Mouse (Mus musculus): ENCODE results near the gene Synj1. TPM values are rescaled to one million over a fixed set of nuclear protein-coding genes. Genes with fewer than 3 reads are reported as not detected.

Gene Synj1
- total and polyA plus RNA-seq, 2 experiments from 2014 or later = 50.5 to 58.1 TPM

GRCm38 (mm10) chr16:90933534-90934176 is 77.5 kb downstream of the Synj1 start:
- H3K27me3 ChIP-seq (ENCODE audit: insufficient read depth, low read length) = no peaks in the 10 kb centered on the region
- H3K4me3 ChIP-seq (ENCODE audit: low read length) = peak overlapping the region; percentile 84
- H3K9ac ChIP-seq (replicated peaks; ENCODE audit: low read length) = peak overlapping the region; percentile 75; the same call in 1 of the 2 replicates
- DNase-seq (ENCODE audit: low spot score) (no peak), ATAC-seq (no peak)
- H3K9me3 ChIP-seq (ENCODE audit: low read length) = no peaks in the 10 kb centered on the region
- H3K4me1 ChIP-seq (ENCODE audit: insufficient read depth, low read length) = no peaks in the 10 kb centered on the region
- no peak for TF ChIP-seq CTCF (IDR thresholded peaks at IDR 0.05; ENCODE audit: low read depth)
- 26% methylated on average over 13 of the region's 13 CpGs for WGBS
- peak overlapping the region; percentile 93 for H3K27ac ChIP-seq
- H3K36me3 ChIP-seq (ENCODE audit: insufficient read depth, low read length) = peaks cover 15% of the 10 kb centered on the region; the same call in 1 of the 2 replicates
- peak overlapping the region; percentile 79 for H3K4me2 ChIP-seq (ENCODE audit: low read depth, low read length)

- H3K27ac ChIP-seq = no peak overlapping the region
- ATAC-seq (no peak), DNase-seq (ENCODE audit: low spot score) (no peak)
- WGBS = 82% methylated on average over 4 of the region's 4 CpGs
- peaks cover 8% of the 10 kb centered on the region; the same call in 1 of the 2 replicates for H3K36me3 ChIP-seq (ENCODE audit: insufficient read depth, low read length)
- no peak overlapping the region for H3K4me3 ChIP-seq (ENCODE audit: low read length)
- H3K9me3 ChIP-seq (ENCODE audit: low read length) = no peaks in the 10 kb centered on the region
- no peak overlapping the region for H3K9ac ChIP-seq (replicated peaks; ENCODE audit: low read length)
- no peaks in the 10 kb centered on the region for H3K4me1 ChIP-seq (ENCODE audit: insufficient read depth, low read length)
- H3K4me2 ChIP-seq (ENCODE audit: low read depth, low read length) = no peak overlapping the region
- no peaks in the 10 kb centered on the region for H3K27me3 ChIP-seq (ENCODE audit: insufficient read depth, low read length)
- TF ChIP-seq CTCF (IDR thresholded peaks at IDR 0.05; ENCODE audit: low read depth) = no peak
Measured at GRCm38 (mm10) chr16:90927446-90927845, 83.7 kb downstream of the Synj1 start.

- 19% methylated on average over 5 of the region's 5 CpGs for WGBS
- Histone ChIP-seq H3K4me3 (ENCODE audit: low read length) (no peak overlapping the region), H3K4me2 (ENCODE audit: low read depth, low read length) (no peak overlapping the region), H3K4me1 (ENCODE audit: insufficient read depth, low read length) (no peaks in the 10 kb centered on the region), H3K9me3 (ENCODE audit: low read length) (no peaks in the 10 kb centered on the region), H3K9ac (replicated peaks; ENCODE audit: low read length) (no peak overlapping the region), H3K36me3 (ENCODE audit: insufficient read depth, low read length) (peaks cover 8% of the 10 kb centered on the region; the same call in 1 of the 2 replicates), H3K27me3 (ENCODE audit: insufficient read depth, low read length) (no peaks in the 10 kb centered on the region), H3K27ac (no peak overlapping the region)
- DNase-seq (ENCODE audit: low spot score) (peak; percentile 87), ATAC-seq (peak; percentile 59; the same call in 1 of the 2 replicates)
- TF ChIP-seq CTCF (IDR thresholded peaks at IDR 0.05; ENCODE audit: low read depth) = peak; percentile 95
Measured at GRCm38 (mm10) chr16:90925461-90925860, 85.6 kb downstream of the Synj1 start.

- Histone ChIP-seq H3K4me1 (ENCODE audit: insufficient read depth, low read length) (no peaks in the 10 kb centered on the region), H3K4me2 (ENCODE audit: low read depth, low read length) (no peak overlapping the region), H3K27me3 (ENCODE audit: insufficient read depth, low read length) (no peaks in the 10 kb centered on the region), H3K4me3 (ENCODE audit: low read length) (no peak overlapping the region), H3K36me3 (ENCODE audit: insufficient read depth, low read length) (peaks cover 8% of the 10 kb centered on the region; the same call in 1 of the 2 replicates), H3K9ac (replicated peaks; ENCODE audit: low read length) (no peak overlapping the region), H3K27ac (no peak overlapping the region), H3K9me3 (ENCODE audit: low read length) (no peaks in the 10 kb centered on the region)
- no peak for TF ChIP-seq CTCF (IDR thresholded peaks at IDR 0.05; ENCODE audit: low read depth)
- ATAC-seq = 0 out of 2 replicates have a peak, but pooled peaks have one; percentile 22
- DNase-seq (ENCODE audit: low spot score) = no peak
- 92% methylated on average over 13 of the region's 13 CpGs for WGBS
Measured at GRCm38 (mm10) chr16:90924606-90925370, 86.3 kb downstream of the Synj1 start.

GRCm38 (mm10) chr16:90921471-90922159 is 89.5 kb downstream of the Synj1 start:
- no peaks in the 10 kb centered on the region for H3K27me3 ChIP-seq (ENCODE audit: insufficient read depth, low read length)
- ATAC-seq (0 out of 2 replicates have a peak, but pooled peaks have one; percentile 27), DNase-seq (ENCODE audit: low spot score) (peak; percentile 38)
- H3K27ac ChIP-seq = peak overlapping the region; percentile 45
- H3K9me3 ChIP-seq (ENCODE audit: low read length) = no peaks in the 10 kb centered on the region
- no peak overlapping the region for H3K4me2 ChIP-seq (ENCODE audit: low read depth, low read length)
- H3K36me3 ChIP-seq (ENCODE audit: insufficient read depth, low read length) = no peaks in the 10 kb centered on the region; the same call in 1 of the 2 replicates
- no peak overlapping the region for H3K4me3 ChIP-seq (ENCODE audit: low read length)
- peak; percentile 25; the same call in 1 of the 2 replicates for TF ChIP-seq CTCF (IDR thresholded peaks at IDR 0.05; ENCODE audit: low read depth)
- no peak overlapping the region for H3K9ac ChIP-seq (replicated peaks; ENCODE audit: low read length)
- WGBS = 46% methylated on average over 10 of the region's 10 CpGs
- H3K4me1 ChIP-seq (ENCODE audit: insufficient read depth, low read length) = no peaks in the 10 kb centered on the region

GRCm38 (mm10) chr16:90917156-90917555 is 94.0 kb downstream of the Synj1 start:
- no peak overlapping the region for H3K4me2 ChIP-seq (ENCODE audit: low read depth, low read length)
- no peaks in the 10 kb centered on the region for H3K27me3 ChIP-seq (ENCODE audit: insufficient read depth, low read length)
- WGBS = 73% methylated on average over 8 of the region's 8 CpGs
- no peaks in the 10 kb centered on the region for H3K4me1 ChIP-seq (ENCODE audit: insufficient read depth, low read length)
- H3K36me3 ChIP-seq (ENCODE audit: insufficient read depth, low read length) = no peaks in the 10 kb centered on the region
- H3K4me3 ChIP-seq (ENCODE audit: low read length) = no peak overlapping the region
- H3K9ac ChIP-seq (replicated peaks; ENCODE audit: low read length) = no peak overlapping the region
- ATAC-seq (no peak), DNase-seq (ENCODE audit: low spot score) (no peak)
- H3K9me3 ChIP-seq (ENCODE audit: low read length) = no peaks in the 10 kb centered on the region
- TF ChIP-seq CTCF (IDR thresholded peaks at IDR 0.05; ENCODE audit: low read depth) = no peak
- H3K27ac ChIP-seq = no peak overlapping the region
